Mouse (Mus musculus) MEL (cell line): ENCODE results near the gene Slc13a2. TPM values are rescaled to one million over a fixed set of nuclear protein-coding genes. Genes with fewer than 3 reads are reported as not detected.

Source experiments
- DNase-seq: peaks from one replicate; pipeline ENCODE4 v3.0.0; 2011; ENCODE audit warnings: low read depth, low spot score
- H3K27ac ChIP-seq: 2 replicates; pipeline ENCODE4 v1.5.1; 2012; ENCODE audit warnings: low read depth, mild to moderate bottlenecking, control low read depth, low read length, moderate library complexity; ENCODE audit not compliant: control insufficient read depth
- H3K27me3 ChIP-seq, 2 experiments: fragments of 150-350 bp in 1 of 2; sonication (generic) in 1 of 2; 2 replicates each; pipeline ENCODE4 v1.6.1; 2012; ENCODE audit warnings: low read length in 2 of 2, mild to moderate bottlenecking in 2 of 2, improper control_type of control experiment in 1 of 2, moderate library complexity in 1 of 2; ENCODE audit not compliant: insufficient read depth in 2 of 2, control insufficient read depth in 1 of 2
- H3K36me3 ChIP-seq, 2 experiments: 2 replicates each; pipeline ENCODE4 v1.6.1; 2012 to 2014; ENCODE audit warnings: low read length in 2 of 2, improper control_type of control experiment in 1 of 2, inconsistent platforms in 1 of 2, mild to moderate bottlenecking in 1 of 2; ENCODE audit not compliant: insufficient read depth in 2 of 2, control insufficient read depth in 1 of 2
- H3K4me1 ChIP-seq, 2 experiments: fragments of 150-350 bp in 1 of 2; sonication (generic) in 1 of 2; 2 replicates each; pipeline ENCODE4 v1.6.1; 2012; ENCODE audit warnings: low read length in 2 of 2, improper control_type of control experiment in 1 of 2, mild to moderate bottlenecking in 1 of 2; ENCODE audit not compliant: insufficient read depth in 2 of 2, control insufficient read depth in 1 of 2
- H3K4me3 ChIP-seq, 2 experiments: fragments of 150-350 bp in 1 of 2; sonication (generic) in 1 of 2; 2 replicates each; pipeline ENCODE4 v1.5.1; 2012; ENCODE audit warnings: low read depth in 2 of 2, low read length in 2 of 2, mild to moderate bottlenecking in 2 of 2, moderate library complexity in 2 of 2, control low read depth in 1 of 2, improper control_type of control experiment in 1 of 2; ENCODE audit not compliant: control insufficient read depth in 1 of 2, insufficient read depth in 1 of 2
- H3K79me2 ChIP-seq: 2 replicates; pipeline ENCODE4 v1.6.1; 2012; ENCODE audit warnings: mild to moderate bottlenecking, low read length, moderate library complexity; ENCODE audit not compliant: control insufficient read depth, poor library complexity, insufficient read depth
- H3K9ac ChIP-seq: 2 replicates; pipeline ENCODE4 v1.6.1; 2012; ENCODE audit warnings: low read depth, mild to moderate bottlenecking, control low read depth, low read length, moderate library complexity; ENCODE audit not compliant: control insufficient read depth, poor library complexity, severe bottlenecking
- H3K9me3 ChIP-seq: fragments of 150-350 bp; sonication (generic); replicated peaks from 2 replicates; pipeline ENCODE4 v1.6.1; 2012; ENCODE audit warnings: mild to moderate bottlenecking, low read length, improper control_type of control experiment, moderate library complexity; ENCODE audit not compliant: insufficient read depth
- BHLHE40 ChIP-seq: IDR thresholded peaks from 2 replicates; pipeline ENCODE4 v1.6.1; 2012; ENCODE audit warnings: low read depth, mild to moderate bottlenecking, inconsistent platforms, low read length, improper control_type of control experiment, borderline replicate concordance
- CHD1 ChIP-seq: IDR thresholded peaks from 2 replicates; pipeline ENCODE4 v1.6.1; 2012; ENCODE audit warnings: low read depth, mild to moderate bottlenecking, inconsistent platforms, low read length, improper control_type of control experiment
- CHD2 ChIP-seq: IDR thresholded peaks from 2 replicates; pipeline ENCODE4 v1.6.1; 2011; ENCODE audit warnings: low read length, improper control_type of control experiment
- CTCF ChIP-seq, 3 experiments: IDR thresholded peaks in 2 of 3; conservative IDR thresholded peaks in 1 of 3; 2 replicates each; pipeline ENCODE4 v1.5.1; 2011 to 2012; ENCODE audit warnings: low read length in 3 of 3, low read depth in 2 of 3, mild to moderate bottlenecking in 2 of 3, improper control_type of control experiment in 1 of 3, inconsistent platforms in 1 of 3, mixed read lengths in 1 of 3, moderate library complexity in 1 of 3; ENCODE audit not compliant: control insufficient read depth in 1 of 3, insufficient read depth in 1 of 3, poor library complexity in 1 of 3, severe bottlenecking in 1 of 3
- ELF1 ChIP-seq: IDR thresholded peaks from 2 replicates; pipeline ENCODE4 v1.6.1; 2014; ENCODE audit warnings: low read depth, mild to moderate bottlenecking, inconsistent platforms, low read length, improper control_type of control experiment, moderate library complexity
- ETS1 ChIP-seq: IDR thresholded peaks from 2 replicates; pipeline ENCODE4 v1.6.1; 2012; ENCODE audit warnings: low read depth, mild to moderate bottlenecking, inconsistent platforms, low read length, improper control_type of control experiment, moderate library complexity
- GABPA ChIP-seq: IDR thresholded peaks from 2 replicates; pipeline ENCODE4 v1.6.1; 2012; ENCODE audit warnings: low read depth, mild to moderate bottlenecking, inconsistent platforms, low read length, improper control_type of control experiment, moderate library complexity
- GATA1 ChIP-seq: IDR thresholded peaks from 2 replicates; pipeline ENCODE4 v1.6.1; 2011; ENCODE audit warnings: low read depth, low read length, improper control_type of control experiment
- JUND ChIP-seq: IDR thresholded peaks from 2 replicates; pipeline ENCODE4 v1.6.1; 2011; ENCODE audit warnings: low read depth, mild to moderate bottlenecking, improper control_type of control experiment, low read length
- MAFK ChIP-seq: IDR thresholded peaks from 2 replicates; pipeline ENCODE4 v1.6.1; 2011; ENCODE audit warnings: low read depth, mild to moderate bottlenecking, low read length, improper control_type of control experiment, borderline replicate concordance
- MAX ChIP-seq: IDR thresholded peaks from 2 replicates; pipeline ENCODE4 v1.6.1; 2011; ENCODE audit warnings: low read length, improper control_type of control experiment
- MXI1 ChIP-seq: IDR thresholded peaks from 2 replicates; pipeline ENCODE4 v1.6.1; 2011; ENCODE audit warnings: mild to moderate bottlenecking, low read depth, low read length, improper control_type of control experiment
- MYB ChIP-seq: IDR thresholded peaks from 2 replicates; pipeline ENCODE4 v1.6.1; 2011; ENCODE audit warnings: mild to moderate bottlenecking, low read depth, low read length, improper control_type of control experiment
- MYC ChIP-seq: IDR thresholded peaks from 2 replicates; pipeline ENCODE4 v1.6.1; 2011; ENCODE audit warnings: low read depth, mild to moderate bottlenecking, low read length, improper control_type of control experiment, moderate library complexity
- NELFE ChIP-seq: IDR thresholded peaks from 2 replicates; pipeline ENCODE4 v1.6.1; 2011; ENCODE audit warnings: low read depth, low read length, improper control_type of control experiment
- NRF1 ChIP-seq: IDR thresholded peaks from 2 replicates; pipeline ENCODE4 v1.6.1; 2014; ENCODE audit warnings: low read depth, mild to moderate bottlenecking, inconsistent platforms, low read length, improper control_type of control experiment, moderate library complexity; ENCODE audit not compliant: poor library complexity, insufficient read depth, severe bottlenecking
- POLR2A ChIP-seq, 2 experiments: IDR thresholded peaks; 2 replicates each; pipeline ENCODE4 v1.6.1; 2011 to 2012; ENCODE audit warnings: low read length in 2 of 2, mild to moderate bottlenecking in 2 of 2, control low read depth in 1 of 2, improper control_type of control experiment in 1 of 2, low read depth in 1 of 2, moderate library complexity in 1 of 2; ENCODE audit not compliant: control insufficient read depth in 1 of 2, insufficient read depth in 1 of 2, poor library complexity in 1 of 2
- POLR2AphosphoS2 ChIP-seq: IDR thresholded peaks from 2 replicates; pipeline ENCODE4 v1.6.1; 2011; ENCODE audit warnings: low read length, improper control_type of control experiment
- RCOR1 ChIP-seq: IDR thresholded peaks from 2 replicates; pipeline ENCODE4 v1.6.1; 2012; ENCODE audit warnings: low read depth, mild to moderate bottlenecking, inconsistent platforms, low read length, improper control_type of control experiment
- SIN3A ChIP-seq: IDR thresholded peaks from 2 replicates; pipeline ENCODE4 v1.6.1; 2012; ENCODE audit warnings: low read length, improper control_type of control experiment, inconsistent platforms
- SMC3 ChIP-seq: IDR thresholded peaks from 2 replicates; pipeline ENCODE4 v1.6.1; 2011; ENCODE audit warnings: low read depth, low read length, improper control_type of control experiment
- TAL1 ChIP-seq: IDR thresholded peaks from 2 replicates; pipeline ENCODE4 v1.6.1; 2012; ENCODE audit warnings: mild to moderate bottlenecking, inconsistent platforms, low read length, moderate library complexity, mixed read lengths
- TBP ChIP-seq: IDR thresholded peaks from 2 replicates; pipeline ENCODE4 v1.8.0; 2011; ENCODE audit warnings: low read depth, low read length, improper control_type of control experiment
- TCF12 ChIP-seq: IDR thresholded peaks from 2 replicates; pipeline ENCODE4 v1.6.1; 2014; ENCODE audit warnings: low read depth, mild to moderate bottlenecking, inconsistent platforms, low read length, improper control_type of control experiment, moderate library complexity
- USF1 ChIP-seq: IDR thresholded peaks from 2 replicates; pipeline ENCODE4 v1.6.1; 2014; ENCODE audit warnings: low read depth, mild to moderate bottlenecking, inconsistent platforms, low read length, improper control_type of control experiment, moderate library complexity
- ZMIZ1 ChIP-seq: IDR thresholded peaks from 2 replicates; pipeline ENCODE4 v1.6.1; 2012; ENCODE audit warnings: low read depth, mild to moderate bottlenecking, inconsistent platforms, low read length, improper control_type of control experiment, moderate library complexity
- polyA plus RNA-seq, 2 experiments: library from polyadenylated mRNA; stranded (reverse) in 1 of 2; unstranded in 1 of 2; fragments of >175 nt in 1 of 2; fragments of >200 nt in 1 of 2; gene quantifications; 2 replicates each; pipeline versions ENCODE4 v1.2.1 to v1.2.4; 2012; ENCODE audit warnings: low replicate concordance in 2 of 2, low read depth in 1 of 2; ENCODE audit not compliant: insufficient read length in 2 of 2, insufficient read depth in 1 of 2, missing spikeins in 1 of 2
- total RNA-seq: library from RNA; depleted of rRNA; stranded (reverse); fragments of 300-350 nt; gene quantifications from 2 replicates; pipeline ENCODE4 v1.2.3, GENCODE M21; 2012

Gene Slc13a2
- total and polyA plus RNA-seq, 3 experiments = not detected

- peak; percentile 57; the same call in 1 of the 2 replicates for TF ChIP-seq ETS1
These were observed 43.7 kb upstream of the Slc13a2 start, which contains the start of gene Slc46a1 (continued) for GRCm38 (mm10) chr11:78465568-78466180.

- peak; percentile 48; the same call in 1 of the 2 replicates for TF ChIP-seq MAX
- TF ChIP-seq TCF12 = no peak
- peak; percentile 41; the same call in 1 of the 2 replicates for TF ChIP-seq MXI1
- peak; percentile 63; the same call in 1 of the 2 replicates for TF ChIP-seq MYC
- DNase-seq = peak; percentile 62
- peak overlapping the region; percentile 5 for H3K27ac ChIP-seq
- no peaks in the 10 kb centered on the region for H3K9me3 ChIP-seq
- H3K27me3 ChIP-seq = no peaks in the 10 kb centered on the region
- peaks cover 20 to 44% of the 10 kb centered on the region in 2 experiments for H3K4me1 ChIP-seq
- peak overlapping the region; percentile 85 for H3K9ac ChIP-seq
- peaks cover 0 to 31% of the 10 kb centered on the region in 2 experiments; a peak in 2 of 4 replicates for H3K36me3 ChIP-seq
- H3K4me3 ChIP-seq = peak overlapping the region; percentile 85 to 95
- no peaks in the 10 kb centered on the region; the same call in 1 of the 2 replicates for H3K79me2 ChIP-seq
These were observed 43.1 kb upstream of the Slc13a2 start for GRCm38 (mm10) chr11:78465116-78465515.

GRCm38 (mm10) chr11:78463286-78464036 is 41.4 kb upstream of the Slc13a2 start:
- H3K27me3 ChIP-seq = no peaks in the 10 kb centered on the region
- H3K9ac ChIP-seq = peak overlapping the region; percentile 52
- DNase-seq = peak; percentile 84
- H3K27ac ChIP-seq = peak overlapping the region; percentile 75
- peaks cover 0 to 31% of the 10 kb centered on the region in 2 experiments; a peak in 2 of 4 replicates for H3K36me3 ChIP-seq
- H3K79me2 ChIP-seq = no peaks in the 10 kb centered on the region; the same call in 1 of the 2 replicates
- peak overlapping the region; percentile 26 to 34; a peak in 3 of 4 replicates for H3K4me3 ChIP-seq
- no peaks in the 10 kb centered on the region for H3K9me3 ChIP-seq
- peaks cover 20 to 44% of the 10 kb centered on the region in 2 experiments for H3K4me1 ChIP-seq
- TF ChIP-seq MXI1 (peak; percentile 55; the same call in 1 of the 2 replicates), BHLHE40 (peak; percentile 69), POLR2AphosphoS2 (no peak), ELF1 (peak; percentile 34; the same call in 1 of the 2 replicates), TBP (peak; percentile 64), TAL1 (no peak), USF1 (peak; percentile 44; the same call in 1 of the 2 replicates), MYB (peak; percentile 66), MAX (peak; percentile 66), POLR2A (IDR thresholded peaks at IDR 0.05; ENCODE audit: control insufficient read depth in 1 of 2, insufficient read depth in 1 of 2, low read depth in 1 of 2, low read length in 2 of 2, poor library complexity in 1 of 2) (0 out of 4 replicates have a peak, but pooled peaks of 1 of the 2 experiments have one; percentile 28), TCF12 (peak; percentile 85), RCOR1 (peak; percentile 87), MAFK (peak; percentile 64; the same call in 1 of the 2 replicates), CTCF (IDR thresholded peaks at IDR 0.05 in 2 of 3, conservative IDR thresholded peaks at IDR 0.05 in 1 of 3; ENCODE audit: control insufficient read depth in 1 of 3, insufficient read depth in 1 of 3, low read depth in 2 of 3, low read length in 3 of 3, poor library complexity in 1 of 3, severe bottlenecking in 1 of 3) (no peak), GABPA (no peak), SMC3 (no peak), ETS1 (peak; percentile 100), JUND (peak; percentile 92; the same call in 1 of the 2 replicates), SIN3A (peak; percentile 95), CHD2 (no peak), NRF1 (no peak), CHD1 (no peak), GATA1 (peak; percentile 95), NELFE (no peak), ZMIZ1 (no peak)
